Mouse (Mus musculus) brain, adult 2 months (tissue): ENCODE data around the gene Mdga1.

Source experiments
- DNase-seq: peaks from one replicate; pipeline ENCODE4 v3.0.0; 2011; ENCODE audit warnings: low read depth, low spot score

The Mdga1 gene

GRCm38 (mm10) chr17:29886655-29887251, 83.1 kb downstream of the Mdga1 start:
- peak; percentile 64 for DNase-seq

- DNase-seq = no peak
Observed at GRCm38 (mm10) chr17:29886061-29886460, 83.8 kb downstream of the Mdga1 start.

DNA sequence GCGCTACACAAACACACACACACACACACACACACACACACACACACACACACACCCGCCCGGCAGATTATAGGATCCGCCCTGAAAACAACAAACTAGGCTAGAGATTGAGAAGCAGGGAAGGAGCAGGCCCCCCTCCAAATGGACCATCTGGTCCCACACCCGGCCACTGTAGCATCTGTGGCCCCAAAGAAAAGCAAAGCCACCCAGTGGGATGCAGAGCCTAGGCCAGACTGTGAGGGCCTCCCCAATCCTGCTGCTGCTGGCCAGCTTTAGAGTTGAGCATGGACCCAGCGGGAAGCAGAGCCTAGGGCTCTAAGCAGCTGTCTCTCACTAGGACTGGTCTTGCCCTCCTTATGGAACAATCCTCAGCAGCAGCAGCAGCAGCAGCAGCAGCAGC, 85.3 kb downstream of the Mdga1 start:
- DNase-seq = no peak

- DNase-seq = no peak
Observed at GRCm38 (mm10) chr17:29883351-29883750, 86.5 kb downstream of the Mdga1 start.

DNA sequence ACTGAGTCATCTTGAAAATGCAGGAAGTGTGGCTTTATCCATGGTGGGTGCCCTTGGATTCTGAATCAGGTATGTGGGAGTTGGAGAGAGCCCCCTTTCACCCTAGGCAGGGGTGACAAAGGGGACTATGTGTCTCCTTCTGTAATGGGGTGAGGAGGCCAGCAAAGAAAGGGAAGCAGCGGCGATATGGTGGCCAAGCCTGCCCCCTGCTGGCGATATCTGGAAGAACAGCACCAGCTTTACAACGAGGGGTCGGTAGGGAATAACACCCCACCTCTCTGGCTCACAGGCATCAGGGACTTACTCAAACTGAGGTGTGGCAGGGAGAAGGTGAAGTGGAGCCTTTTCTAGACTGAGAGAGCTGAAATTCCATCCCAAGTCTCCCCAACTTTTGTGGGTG, 87.0 kb downstream of the Mdga1 start:
- DNase-seq = peak; percentile 54

DNA sequence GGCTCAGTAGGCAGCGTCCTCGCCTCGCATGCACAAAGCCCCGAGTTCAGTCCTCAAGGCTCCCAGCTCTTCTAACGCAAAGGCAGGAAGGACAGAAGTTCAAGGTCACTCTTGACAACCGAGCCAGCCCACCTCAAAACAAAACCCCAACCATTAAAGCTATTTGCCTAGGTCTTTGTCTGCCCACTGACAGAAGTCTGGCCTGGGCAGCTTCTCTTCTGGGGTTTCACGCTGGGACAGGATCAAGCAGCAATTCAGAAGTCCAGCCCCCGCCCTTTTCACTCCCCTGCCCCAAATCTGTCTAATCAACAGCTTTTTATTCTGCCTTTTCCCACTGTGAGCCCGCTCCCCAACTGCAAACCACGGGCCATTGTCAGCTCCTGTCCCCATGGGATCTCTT, 89.6 kb downstream of the Mdga1 start:
- DNase-seq = no peak

GRCm38 (mm10) chr17:29878990-29879389, 90.9 kb downstream of the Mdga1 start:
- no peak for DNase-seq

GRCm38 (mm10) chr17:29874082-29874679, 95.7 kb downstream of the Mdga1 start:
- DNase-seq = no peak

DNA sequence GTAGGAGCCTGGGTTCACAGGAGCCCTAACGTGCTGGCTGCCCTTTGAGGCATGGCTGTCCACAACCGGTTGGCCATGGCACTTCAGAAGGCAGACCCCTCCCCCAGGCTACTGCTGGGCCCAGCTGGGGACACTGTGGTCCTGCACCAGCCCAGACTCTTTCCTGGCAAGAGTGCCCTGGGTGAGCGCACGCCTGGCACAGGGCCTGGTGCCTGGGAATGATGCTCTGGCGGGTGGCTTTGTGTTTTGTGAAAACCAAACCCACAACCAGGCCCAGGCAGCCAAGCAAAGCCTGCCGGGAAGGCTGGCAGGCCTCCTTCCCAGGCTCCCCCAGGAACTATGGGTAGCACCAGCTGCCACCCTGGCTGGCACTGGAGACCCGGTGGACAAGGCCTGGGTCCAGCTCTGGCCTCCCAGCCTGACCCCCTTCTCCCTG, 96.3 kb downstream of the Mdga1 start:
- DNase-seq = peak; percentile 96

GRCm38 (mm10) chr17:29870316-29870715, 99.6 kb downstream of the Mdga1 start:
- no peak for DNase-seq

DNA sequence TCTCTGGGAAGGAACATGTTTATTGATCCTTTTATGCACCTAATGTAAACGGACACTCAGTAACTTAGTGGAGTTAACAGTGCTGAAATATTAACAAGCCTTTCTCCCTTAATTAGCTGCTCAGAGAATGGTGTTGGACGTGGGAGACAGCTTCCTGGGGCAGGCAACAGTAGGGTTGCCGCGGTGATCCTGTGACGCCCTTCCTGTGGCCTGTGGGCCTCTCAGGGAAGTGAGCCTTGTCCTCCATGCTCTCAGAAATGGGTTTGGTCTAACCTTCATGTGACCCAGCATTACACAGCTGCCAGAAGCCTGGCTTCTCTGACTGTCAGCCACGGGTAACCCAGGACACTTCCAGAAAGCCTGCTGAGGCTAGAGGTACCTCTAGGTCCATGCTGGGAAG, 104.0 kb downstream of the Mdga1 start:
- DNase-seq = no peak

DNA sequence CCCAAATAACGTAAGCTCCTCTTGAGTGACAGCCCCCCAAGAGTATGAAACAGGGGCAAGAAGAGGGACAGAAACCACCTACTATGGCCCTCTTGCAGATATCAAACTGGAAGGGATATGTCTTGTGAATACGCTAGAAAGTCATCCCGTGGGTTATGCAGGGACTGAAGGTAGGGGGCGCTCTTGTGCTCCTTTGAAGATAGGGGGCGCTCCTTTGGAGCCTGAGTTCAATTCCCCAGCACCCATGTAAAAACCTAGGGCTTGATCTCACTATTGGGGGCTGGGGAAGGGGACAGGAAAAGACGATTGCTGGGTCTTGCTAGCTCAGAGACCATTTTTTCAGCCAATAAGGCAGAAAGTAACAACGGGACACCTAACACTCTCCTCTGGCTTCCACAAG, 105.4 kb downstream of the Mdga1 start:
- no peak for DNase-seq

DNA sequence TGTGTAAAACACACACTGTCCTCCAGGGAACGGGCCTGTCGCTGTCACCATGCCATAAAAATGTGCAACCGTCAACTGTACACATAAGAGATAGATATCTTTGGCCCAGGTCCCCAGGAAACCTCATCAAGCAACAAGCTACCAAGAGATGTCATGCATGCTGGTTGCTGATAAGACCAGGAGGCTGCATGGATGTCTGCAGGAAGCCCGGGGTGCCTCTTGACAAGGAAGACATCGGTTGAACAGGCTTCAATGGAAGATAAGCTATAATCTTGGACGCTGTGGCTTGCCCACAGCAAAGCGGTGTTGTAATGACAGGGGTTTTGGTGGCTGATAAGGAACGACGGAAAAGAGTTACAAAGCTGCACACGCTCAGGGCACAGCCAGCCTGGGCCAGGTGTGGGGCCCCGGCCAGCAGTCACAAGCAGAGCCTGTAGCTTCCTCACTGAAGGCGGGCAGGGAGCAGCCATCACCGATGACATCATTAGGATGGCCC, 110.1 kb downstream of the Mdga1 start:
- no peak for DNase-seq

DNA sequence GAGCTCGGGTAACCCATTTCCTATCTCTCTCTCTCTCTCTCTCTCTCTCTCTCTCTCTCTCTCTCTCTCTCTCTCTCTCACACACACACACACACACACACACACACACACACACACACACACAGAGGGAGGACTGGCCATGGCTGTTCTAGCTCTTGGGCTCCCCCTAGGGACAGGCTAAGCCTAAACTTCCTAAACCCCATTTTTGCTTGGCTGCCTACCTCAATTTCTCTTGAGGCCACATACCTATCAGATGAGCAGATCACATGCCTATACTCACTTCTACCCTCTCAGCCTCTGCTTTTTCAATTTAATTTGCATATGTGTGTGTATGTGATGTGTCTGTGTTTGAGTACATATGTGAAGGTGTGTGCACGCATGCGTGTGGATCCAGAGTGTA, 111.1 kb downstream of the Mdga1 start:
- DNase-seq = peak; percentile 74

- DNase-seq = peak; percentile 9
Observed at GRCm38 (mm10) chr17:29855702-29856580, 113.9 kb downstream of the Mdga1 start.

- DNase-seq = no peak
Observed at GRCm38 (mm10) chr17:29854835-29855234, 115.1 kb downstream of the Mdga1 start.

- no peak for DNase-seq
Observed at GRCm38 (mm10) chr17:29854388-29854787, 115.5 kb downstream of the Mdga1 start.

- peak; percentile 45 for DNase-seq
Observed at GRCm38 (mm10) chr17:29852846-29853486, 116.9 kb downstream of the Mdga1 start.

GRCm38 (mm10) chr17:29849436-29849797, 120.5 kb downstream of the Mdga1 start:
- DNase-seq = no peak

DNA sequence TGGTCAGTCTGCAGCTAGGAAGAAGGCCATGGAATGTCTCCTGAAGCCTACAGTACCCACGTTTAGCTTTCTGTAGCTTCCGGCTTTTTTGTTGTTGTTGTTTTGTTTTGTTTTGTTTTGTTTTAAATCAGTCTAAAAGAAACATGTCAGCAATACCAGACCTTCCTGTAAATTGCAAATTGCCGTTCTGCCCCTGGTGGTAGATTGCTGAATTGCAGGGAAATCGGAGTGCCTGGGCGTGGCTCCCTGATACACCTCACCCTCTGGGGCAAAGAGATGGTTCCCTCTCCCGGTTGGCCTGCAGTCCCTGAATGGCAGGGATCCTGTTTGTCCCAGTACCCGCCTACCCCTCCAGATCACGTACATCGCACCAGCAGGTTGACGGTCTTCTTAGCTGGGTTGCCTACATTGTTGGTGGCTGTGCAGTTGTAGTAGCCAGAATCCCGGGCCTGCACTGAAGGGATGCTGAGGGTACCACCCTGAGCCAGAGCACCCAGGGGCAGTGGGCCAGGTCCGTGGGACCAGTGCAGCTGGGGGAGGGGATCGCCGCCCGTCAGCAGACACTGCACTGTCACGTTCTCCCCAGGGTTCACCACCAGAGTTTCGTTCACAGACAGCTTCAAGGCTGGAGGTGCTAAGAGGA, 121.0 kb downstream of the Mdga1 start:
- peak; percentile 77 for DNase-seq

DNA sequence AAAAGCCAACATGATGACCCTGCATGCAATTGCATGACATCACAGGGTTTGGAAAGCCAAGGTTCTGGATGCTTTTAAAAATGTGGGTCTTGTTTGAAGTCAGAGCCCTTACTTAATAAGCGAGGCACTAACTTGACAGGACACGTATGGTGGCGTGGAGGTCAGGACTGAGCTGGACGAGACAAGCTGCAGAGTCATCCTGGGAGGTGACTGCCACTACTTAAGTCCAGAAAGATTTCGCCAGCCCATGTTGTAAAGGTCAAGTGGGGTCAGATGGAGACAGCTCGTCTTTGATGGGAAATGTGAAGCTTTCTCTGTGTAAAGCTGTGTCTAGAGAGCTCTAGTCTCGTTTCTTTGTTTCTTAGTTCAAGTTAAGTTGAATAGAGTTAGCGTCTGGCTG, 122.6 kb downstream of the Mdga1 start:
- DNase-seq = no peak

DNA sequence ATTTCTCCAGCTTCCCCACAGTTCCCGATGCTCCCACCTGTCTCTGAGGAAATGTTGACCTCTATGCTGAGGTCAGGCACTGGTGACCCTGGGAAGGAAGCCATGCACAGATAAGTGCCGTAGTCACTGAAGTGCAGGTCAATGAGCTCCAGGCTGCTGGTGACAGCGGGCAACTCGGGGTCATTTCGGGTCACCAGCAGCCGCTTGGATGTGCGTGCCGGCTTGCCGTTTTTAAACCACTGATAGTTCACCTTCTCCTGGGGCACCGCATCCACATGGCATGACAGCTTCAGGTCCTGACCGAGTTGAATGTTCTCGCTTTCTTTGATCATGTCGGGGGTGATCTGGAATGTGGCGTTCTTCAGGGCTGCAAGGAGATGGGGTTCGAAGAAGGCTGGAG, 123.6 kb downstream of the Mdga1 start:
- DNase-seq = no peak
